Mouse (Mus musculus) stomach, postnatal 0 days (tissue): ENCODE data around the gene Cux1.

ENCODE experiments used
- CTCF ChIP-seq: IDR thresholded peaks from 2 replicates; pipeline ENCODE4 v1.5.1; 2016; ENCODE audit warnings: antibody characterized with exemption, low read depth, mild to moderate bottlenecking, moderate library complexity
- EP300 ChIP-seq: optimal IDR thresholded peaks from 2 replicates; pipeline ENCODE3; 2016; ENCODE audit warnings: antibody characterized with exemption

DNA sequence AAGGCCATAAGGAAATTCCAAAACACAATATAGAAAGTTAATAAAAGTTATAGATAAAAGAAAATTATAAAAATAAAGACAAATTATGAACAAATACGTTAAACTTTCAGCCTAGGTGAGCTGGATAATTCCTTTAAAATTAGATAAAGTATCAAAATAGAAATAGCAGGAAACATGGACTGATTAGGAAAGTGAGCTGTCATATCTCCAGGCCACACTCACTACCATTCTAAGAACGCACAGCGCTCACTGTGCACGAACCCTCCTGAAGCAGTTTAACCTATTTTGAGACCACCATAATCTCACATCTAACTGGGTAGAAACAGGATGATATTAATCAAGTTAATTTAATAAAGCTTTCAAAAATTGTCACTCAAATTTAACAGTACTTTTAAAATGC is 22.2 kb downstream of the Cux1 start:
- no peak for TF ChIP-seq CTCF
- TF ChIP-seq EP300, result no peak
